Mouse (Mus musculus) ZHBTc4 (cell line): ENCODE data around the gene Brca2.
A peak's percentile ranks its signal among the peaks of the same experiment; 100 is the strongest.

Source experiments
- DNase-seq: peaks from one replicate; pipeline ENCODE4 v3.0.0-alpha.2; 2011; ENCODE audit warnings: low read depth, low spot score

Brca2 gene

GRCm38 (mm10) chr5:150564426-150564825, 42.0 kb downstream of the Brca2 start:
- DNase-seq: no peak

- no peak for DNase-seq
These were observed 43.8 kb downstream of the Brca2 start for GRCm38 (mm10) chr5:150566226-150566625.

- no peak for DNase-seq
These were observed 44.5 kb downstream of the Brca2 start for GRCm38 (mm10) chr5:150566971-150567370.

DNA sequence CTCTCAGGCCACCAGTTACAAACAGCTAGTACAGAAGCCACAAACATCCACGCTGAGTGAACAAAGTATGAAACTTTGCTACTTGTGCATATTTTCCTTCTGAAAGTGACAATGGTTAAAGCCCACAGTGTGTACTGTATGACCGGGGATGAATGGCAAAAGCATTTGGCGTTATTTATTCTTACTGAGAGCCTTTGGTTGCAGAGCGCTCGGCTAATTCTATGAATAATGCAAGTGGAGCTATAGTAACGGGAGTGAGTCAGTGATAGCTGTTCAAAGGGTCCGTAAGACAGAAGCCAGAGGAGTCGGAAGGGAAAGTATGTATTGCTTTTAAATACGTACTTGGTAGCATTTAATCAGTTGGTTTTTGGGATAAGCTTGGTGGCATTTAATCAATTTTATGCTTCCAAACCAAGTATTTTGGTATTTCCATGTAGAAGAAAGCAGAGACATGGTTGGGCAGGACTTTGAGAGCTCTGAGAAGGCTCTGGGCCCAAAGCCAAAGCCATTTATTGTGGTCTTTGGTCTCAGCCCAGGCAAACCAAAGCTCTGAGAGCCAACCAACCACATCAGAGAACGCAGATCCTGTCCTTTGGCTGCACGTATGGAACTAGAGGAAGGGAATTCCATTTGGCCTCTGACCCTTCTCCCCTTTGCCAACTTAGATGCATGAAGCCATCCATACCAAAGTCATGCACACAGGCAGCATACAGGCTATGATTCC, 48.2 kb downstream of the Brca2 start:
- no peak for DNase-seq

GRCm38 (mm10) chr5:150574403-150574802, 52.0 kb downstream of the Brca2 start:
- DNase-seq: no peak

DNA sequence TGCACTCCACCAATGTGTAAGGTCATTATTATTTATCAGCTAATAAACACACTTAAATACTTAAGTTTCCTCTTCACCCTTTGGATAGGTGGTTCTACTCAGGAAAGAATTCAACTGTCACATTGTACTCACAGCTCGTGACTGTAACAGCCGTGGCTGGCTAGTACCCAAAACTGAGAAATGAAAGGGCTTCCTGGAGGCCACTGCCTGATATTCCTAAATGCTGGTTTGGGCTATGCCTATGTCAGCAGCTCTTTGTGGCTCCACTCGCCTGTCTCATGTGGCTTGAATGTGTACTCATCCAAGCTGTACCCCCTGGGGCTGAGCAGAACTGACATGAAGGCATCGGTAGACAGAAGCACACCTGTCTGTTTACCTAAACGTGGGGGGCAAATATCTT, 52.5 kb downstream of the Brca2 start:
- DNase-seq: no peak

DNA sequence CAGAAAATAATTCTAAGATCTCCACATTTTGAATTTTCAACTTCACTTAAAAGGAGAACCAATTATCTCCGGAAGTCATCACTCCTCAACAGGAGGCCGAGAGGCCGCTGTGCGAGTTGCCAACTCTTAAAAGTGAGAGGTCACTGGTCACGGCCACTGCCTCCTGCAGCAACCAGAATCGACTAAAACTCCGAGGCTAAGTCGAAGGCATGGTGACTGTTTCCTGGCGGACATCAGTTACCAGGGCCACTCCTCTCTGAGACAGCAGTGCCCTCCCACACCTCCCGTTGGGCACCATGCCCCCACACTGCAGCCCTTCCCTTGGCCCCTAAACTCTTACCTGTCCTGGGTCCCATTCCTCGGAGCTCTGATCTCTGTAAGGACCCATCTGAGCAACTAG, 54.4 kb downstream of the Brca2 start:
- DNase-seq: no peak

DNA sequence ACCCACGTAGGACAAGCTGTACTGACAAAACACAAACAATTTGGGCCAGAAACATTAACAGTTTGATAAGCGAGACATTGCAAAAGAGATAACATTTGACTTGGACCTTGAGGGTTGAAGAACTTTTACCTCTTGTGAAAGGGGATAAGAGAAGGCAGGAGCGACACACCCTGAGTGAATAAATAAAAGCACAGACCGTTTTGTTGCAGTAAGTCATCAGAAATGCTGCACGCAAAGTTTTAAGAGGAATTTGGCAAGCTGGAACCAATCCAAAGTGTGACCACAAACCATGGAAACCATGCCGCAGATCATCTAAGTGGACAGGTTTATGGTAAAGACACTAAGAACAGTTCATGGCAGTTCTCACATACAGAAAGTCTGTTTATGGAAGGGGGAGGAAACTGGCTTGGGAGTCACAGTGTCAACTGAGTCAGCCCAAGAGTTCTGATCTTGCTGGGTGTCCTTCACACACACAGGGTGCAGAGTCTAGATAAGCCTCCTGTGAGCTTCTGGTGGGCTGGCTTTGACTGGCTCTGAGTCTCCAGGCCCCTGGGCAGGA, 56.3 kb downstream of the Brca2 start:
- DNase-seq: no peak

GRCm38 (mm10) chr5:150581180-150581579, 58.8 kb downstream of the Brca2 start:
- no peak for DNase-seq

DNA sequence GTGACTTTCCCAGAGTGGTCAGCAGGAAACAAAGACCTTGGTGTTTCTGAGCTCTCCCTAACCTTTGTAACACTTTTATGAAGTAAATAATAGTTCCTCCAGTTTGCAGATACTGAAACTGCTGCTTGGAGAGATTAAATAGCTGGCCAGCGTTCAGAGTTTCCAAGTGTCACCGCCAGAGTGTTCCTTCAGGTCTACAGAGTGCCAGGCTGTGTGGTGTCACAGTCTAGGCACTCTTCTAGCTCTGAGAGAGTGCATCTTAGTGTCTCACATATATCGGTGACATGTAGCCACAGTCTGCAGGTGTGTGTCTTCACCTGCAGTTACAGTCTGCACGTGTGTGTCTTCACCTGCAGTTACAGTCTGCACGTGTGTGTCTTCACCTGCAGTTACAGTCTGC, 60.8 kb downstream of the Brca2 start:
- DNase-seq: no peak

GRCm38 (mm10) chr5:150583622-150584336, 61.3 kb downstream of the Brca2 start:
- DNase-seq: no peak

DNA sequence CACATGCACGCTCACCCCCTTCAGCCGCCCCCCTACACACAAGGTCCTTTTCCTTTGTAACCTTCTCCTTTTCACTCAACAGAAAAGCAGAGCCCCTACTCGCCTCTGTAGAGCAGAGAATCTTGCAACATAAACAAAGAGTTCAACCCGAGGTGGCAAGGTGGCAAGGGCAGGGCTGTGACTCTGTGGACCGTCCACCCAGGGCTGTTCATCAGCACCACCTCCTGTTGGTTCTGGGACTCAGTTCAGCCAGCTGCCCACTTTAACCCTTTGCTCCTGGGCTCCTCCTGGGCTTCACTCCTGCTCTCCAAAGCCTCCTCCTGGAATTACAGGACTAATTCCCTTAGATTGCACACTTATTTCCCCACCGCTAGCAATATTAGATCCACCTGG, 61.9 kb downstream of the Brca2 start:
- no peak for DNase-seq

- no peak for DNase-seq
These were observed 67.5 kb downstream of the Brca2 start for GRCm38 (mm10) chr5:150589945-150590344.

GRCm38 (mm10) chr5:150592186-150592903, 69.9 kb downstream of the Brca2 start:
- DNase-seq: no peak

DNA sequence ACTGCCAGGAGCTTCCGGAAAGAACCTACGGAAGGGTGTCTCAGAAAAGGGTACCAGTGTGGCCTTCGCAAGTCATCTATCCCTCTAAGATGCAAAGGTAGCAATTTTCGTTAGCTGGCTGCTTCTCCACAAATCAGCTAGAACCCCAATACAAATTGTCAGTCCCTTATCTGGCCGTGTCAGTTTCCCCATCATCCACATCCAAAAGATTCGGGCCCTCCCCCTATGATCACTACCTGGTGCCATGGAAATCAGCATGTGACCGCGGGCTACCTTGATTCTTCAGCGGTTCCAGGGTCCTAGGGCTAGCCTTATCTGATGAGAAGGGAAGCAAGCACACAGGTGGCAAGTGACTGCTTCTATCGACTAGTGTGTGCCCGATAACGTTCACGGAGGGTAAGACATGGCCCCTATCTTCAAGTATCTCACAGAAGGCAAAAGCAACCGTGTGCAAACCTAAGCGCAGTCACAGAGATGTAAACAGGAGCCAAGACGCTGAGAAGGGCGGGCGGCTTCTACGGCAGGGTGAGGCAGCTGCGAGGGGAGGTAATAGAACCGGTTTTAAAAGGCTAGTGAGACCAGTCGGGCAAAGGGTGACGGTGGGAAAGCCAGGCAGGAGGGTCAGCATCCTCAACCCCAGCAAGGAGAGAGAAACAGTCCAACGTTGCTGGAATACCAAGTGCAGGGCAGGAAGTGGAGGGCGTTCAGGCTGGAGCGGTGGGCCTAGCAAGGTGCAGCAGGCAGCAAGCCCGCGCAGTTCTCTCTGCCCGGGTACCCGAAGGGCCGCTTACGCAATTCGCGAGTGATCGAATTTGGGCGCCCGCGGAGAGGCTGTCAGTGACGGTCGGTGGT, 70.7 kb downstream of the Brca2 start:
- peak; percentile 65 for DNase-seq

- peak; percentile 73 for DNase-seq
These were observed 71.6 kb downstream of the Brca2 start for GRCm38 (mm10) chr5:150593756-150594648.

DNA sequence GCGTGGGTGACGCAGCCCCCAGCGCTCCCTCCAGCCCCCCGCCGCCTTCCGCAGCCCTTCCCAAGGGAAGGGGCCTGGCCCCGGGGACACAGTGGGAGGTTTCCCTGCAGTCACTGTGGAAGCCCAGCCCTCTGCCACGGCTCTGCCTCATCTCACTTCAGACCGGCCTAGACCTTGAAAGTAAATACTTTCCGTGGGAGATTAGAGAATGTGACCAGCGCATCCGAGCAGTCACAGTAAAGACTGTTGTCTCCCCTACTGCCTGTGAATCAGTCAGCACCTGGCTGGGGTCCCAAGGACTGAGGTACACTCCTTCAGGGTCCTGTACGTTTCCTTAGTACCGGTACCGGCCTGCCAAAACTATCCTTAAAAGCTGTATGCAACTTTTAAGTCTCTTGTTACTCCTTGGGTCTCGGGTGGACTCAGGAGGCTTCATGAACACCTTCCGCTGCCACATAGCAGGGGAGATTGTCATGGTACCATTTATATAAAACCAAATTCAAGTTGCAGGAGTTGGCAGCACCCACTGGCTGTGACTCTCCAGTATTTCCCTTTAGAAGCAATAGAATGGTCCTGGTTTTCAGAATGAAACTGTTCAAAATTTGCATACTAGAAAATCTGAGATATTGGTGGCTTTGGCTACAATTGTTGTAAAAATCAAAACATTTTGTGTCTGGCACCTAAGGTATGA, 72.4 kb downstream of the Brca2 start:
- no peak for DNase-seq

DNA sequence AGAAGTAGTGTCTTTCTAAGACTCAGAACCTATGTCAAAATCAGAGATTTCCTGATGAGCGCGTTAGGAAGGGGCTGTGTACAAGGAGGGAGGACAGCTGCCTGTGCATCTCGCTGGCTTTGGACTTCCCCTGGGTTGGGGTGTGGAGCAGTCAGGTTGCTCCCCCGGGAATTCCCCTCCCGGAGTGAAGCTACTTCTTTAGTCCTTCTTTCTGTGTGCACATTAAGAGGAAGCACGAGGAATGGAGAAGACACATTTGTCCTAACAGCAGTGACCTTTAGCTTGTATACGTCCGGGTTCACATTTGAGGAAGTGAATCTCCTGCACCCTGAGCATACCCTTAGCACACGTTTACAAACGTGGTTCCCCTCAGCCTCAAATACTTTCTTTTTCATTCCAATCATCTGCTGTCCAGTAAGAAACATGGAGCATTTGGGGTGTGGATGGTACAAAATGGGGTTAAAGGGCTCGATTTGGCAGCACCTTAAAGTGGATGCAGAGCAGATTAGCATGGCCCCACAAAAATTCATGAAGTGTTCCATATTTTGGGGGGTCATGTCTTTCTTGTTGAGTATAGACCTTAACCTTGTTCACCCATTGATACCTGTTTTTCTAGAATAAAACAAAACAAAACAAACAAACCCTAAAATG, 73.1 kb downstream of the Brca2 start:
- no peak for DNase-seq

DNA sequence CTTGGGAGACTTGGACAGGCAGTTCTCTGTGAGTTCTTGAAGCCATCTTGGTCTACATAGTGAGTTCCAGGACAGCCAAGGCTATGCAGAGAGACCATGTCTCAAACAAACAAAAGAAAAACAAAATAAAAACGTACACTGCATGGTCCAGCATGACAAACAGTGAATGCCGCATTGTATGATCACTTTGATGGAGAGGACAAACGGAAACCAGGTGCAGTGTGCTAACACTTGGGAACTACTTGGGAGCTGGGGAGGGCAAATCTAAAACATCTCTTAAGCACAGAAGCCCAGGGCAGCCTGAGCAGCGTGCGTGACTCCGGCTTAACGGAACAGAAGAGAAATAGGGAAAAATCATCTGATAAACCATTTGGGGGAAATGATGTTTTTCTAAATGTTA, 74.7 kb downstream of the Brca2 start, which contains the start of gene N4bp2l1:
N4bp2l1 (minus strand) TSS at position 101 of the 400 bp plus-strand sequence.
- no peak for DNase-seq
